Mouse (Mus musculus): ENCODE data around the gene H1foo.

DNA sequence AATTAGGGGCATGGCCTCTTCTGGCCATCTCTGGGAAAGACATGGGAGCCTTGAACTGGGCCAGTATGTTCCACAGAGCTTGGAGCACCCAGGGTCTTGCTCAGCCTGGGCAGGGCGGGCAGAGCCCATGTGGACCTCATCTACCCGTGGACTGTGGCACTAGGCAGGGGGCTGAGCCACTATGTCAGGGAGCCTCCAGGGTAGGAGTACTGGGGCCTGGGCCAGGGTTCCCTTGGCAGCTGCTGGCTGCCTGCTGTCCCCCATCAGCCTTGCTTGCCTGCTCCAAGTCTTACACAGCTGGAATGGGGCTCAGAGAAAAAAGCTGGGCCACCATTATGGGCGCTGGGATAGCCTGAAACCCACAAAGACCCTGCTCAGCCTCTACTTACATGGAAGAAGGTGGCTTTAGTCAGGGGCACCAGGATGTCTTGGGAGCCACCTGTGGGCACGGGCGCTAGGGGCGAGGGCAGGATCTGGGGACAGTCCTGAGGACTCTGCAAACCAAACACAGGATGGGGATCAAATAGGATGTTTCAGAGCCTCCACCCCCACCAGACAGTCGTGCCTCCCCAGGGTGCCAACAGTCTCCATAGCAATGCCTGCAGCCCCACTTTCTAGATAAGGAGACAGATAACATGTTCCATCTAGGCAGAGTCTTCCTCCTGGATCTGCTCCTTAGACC is 27.5 kb downstream of the H1foo start:
- TF ChIP-seq CTCF (IDR thresholded peaks at IDR 0.05; ENCODE audit: borderline replicate concordance, insufficient read depth, low read length), result no peak
- TF ChIP-seq POLR2A (IDR thresholded peaks at IDR 0.05; ENCODE audit: low read depth, low read length), result no peak

All from embryonic fibroblast, embryonic 13.5 days (primary cell).